Mouse (Mus musculus) brain, embryonic 14.5 days (tissue): Measurements from ENCODE around the gene Sprr1a. TPM values are rescaled to one million over a fixed set of nuclear protein-coding genes. Genes with fewer than 3 reads are reported as not detected.
"Not testable (repeated sequence)": the region's sequence is repeated elsewhere in the genome, so short reads cannot be mapped to it uniquely, and the experiment has no call there.

Experiments used
- DNase-seq: peaks from one replicate; pipeline ENCODE4 v3.0.0-alpha.2; 2011; ENCODE audit warnings: low read depth
- CTCF ChIP-seq: fragments of 200-500 bp; IDR thresholded peaks from 2 replicates; pipeline ENCODE4 v1.5.1; 2012; ENCODE audit warnings: inconsistent platforms, mild to moderate bottlenecking, moderate library complexity, borderline replicate concordance; ENCODE audit not compliant: insufficient read depth, insufficient read length; ENCODE audit errors: extremely low read depth
- POLR2A ChIP-seq: fragments of 200-500 bp; IDR thresholded peaks from 2 replicates; pipeline ENCODE4 v1.6.1; 2012; ENCODE audit warnings: mild to moderate bottlenecking, inconsistent platforms, borderline replicate concordance; ENCODE audit not compliant: poor library complexity, insufficient read depth, insufficient read length, severe bottlenecking; ENCODE audit errors: extremely low read depth
- polyA plus RNA-seq: library from polyadenylated mRNA; depleted of rRNA; stranded (reverse); fragments of >200 nt; gene quantifications from 2 replicates; pipeline ENCODE4 v1.2.3, GENCODE M21; 2012; rRNA removed

The Sprr1a gene
- 0.63 TPM in 1 of 2 replicates, not detected in the other for polyA plus RNA-seq

GRCm38 (mm10) chr3:92485863-92486262 is at the start of gene Sprr1a:
TSS of gene Sprr1a (minus strand) at chr3:92485895.
- no peak for TF ChIP-seq CTCF
- TF ChIP-seq POLR2A, result no peak

GRCm38 (mm10) chr3:92534411-92534810 is 48.7 kb upstream of the Sprr1a start, which contains the start of gene 2310046K23Rik:
TSS of gene 2310046K23Rik (minus strand) at chr3:92534511.
- no peak for TF ChIP-seq POLR2A
- DNase-seq, result no peak

More at GRCm38 (mm10) chr3:92485863-92486262, at the start of gene Sprr1a:
- DNase-seq, result no peak

- peak; percentile 42 for DNase-seq
- TF ChIP-seq POLR2A (no peak), CTCF (peak; percentile 10; the same call in 1 of the 2 replicates)
Observed at GRCm38 (mm10) chr3:92512325-92512724, 26.6 kb upstream of the Sprr1a start.

- peak; percentile 34 for DNase-seq
- TF ChIP-seq POLR2A (no peak), CTCF (peak; percentile 36; the same call in 1 of the 2 replicates)
Observed at GRCm38 (mm10) chr3:92510786-92511185, 25.1 kb upstream of the Sprr1a start.

GRCm38 (mm10) chr3:92508185-92508584 is 22.5 kb upstream of the Sprr1a start:
- DNase-seq, result no peak
- no peak for TF ChIP-seq POLR2A
- no peak for TF ChIP-seq CTCF

GRCm38 (mm10) chr3:92503528-92503927 is 17.8 kb upstream of the Sprr1a start:
- DNase-seq, result no peak
- TF ChIP-seq POLR2A (no peak), CTCF (no peak)

- TF ChIP-seq POLR2A, result no peak
- TF ChIP-seq CTCF, result no peak
- no peak for DNase-seq
Observed at GRCm38 (mm10) chr3:92500393-92500792, 14.7 kb upstream of the Sprr1a start, which contains the start of gene Sprr4. TSS of gene Sprr4 (minus strand) at chr3:92500493.

- not testable (repeated sequence) for DNase-seq
Observed at GRCm38 (mm10) chr3:92490262-92490661, 4.6 kb upstream of the Sprr1a start.

- TF ChIP-seq CTCF (no peak), POLR2A (no peak)
- DNase-seq, result no peak
Observed at GRCm38 (mm10) chr3:92486307-92486706, 612 bp upstream of the Sprr1a start.

- not testable (repeated sequence) for DNase-seq
Observed at GRCm38 (mm10) chr3:92481249-92481648, 4.4 kb downstream of the Sprr1a start.

GRCm38 (mm10) chr3:92470111-92470510 is 15.6 kb downstream of the Sprr1a start:
- DNase-seq, result no peak
- TF ChIP-seq POLR2A (no peak), CTCF (no peak)

GRCm38 (mm10) chr3:92467424-92467823 is 18.3 kb downstream of the Sprr1a start:
- no peak for TF ChIP-seq POLR2A
- no peak for TF ChIP-seq CTCF
- no peak for DNase-seq

GRCm38 (mm10) chr3:92466576-92466975 is 19.1 kb downstream of the Sprr1a start:
- DNase-seq, result no peak
- TF ChIP-seq CTCF, result no peak
- no peak for TF ChIP-seq POLR2A
